Mouse (Mus musculus) heart, embryonic 11.5 days (tissue): ENCODE results near the gene Eefsec. TPM values are rescaled to one million over a fixed set of nuclear protein-coding genes. Genes with fewer than 3 reads are reported as not detected.

Experiments used
- ATAC-seq: fragments of 200-750 bp; cut with Nextera tagmentation; replicated peaks from 2 replicates; pipeline ENCODE4 v1.8.0; 2017; ENCODE audit warnings: moderate library complexity; ENCODE audit not compliant: insufficient number of reproducible peaks, low FRiP score, low TSS enrichment
- H3K27ac ChIP-seq: fragments of 300-500 bp; sonication (generic); 2 replicates; pipeline ENCODE4 v1.5.1; 2014; ENCODE audit warnings: mild to moderate bottlenecking, low read depth, low read length
- H3K27me3 ChIP-seq: fragments of 300-500 bp; sonication (generic); 2 replicates; pipeline ENCODE4 v1.6.1; 2014; ENCODE audit warnings: mild to moderate bottlenecking, low read length, mixed read lengths; ENCODE audit not compliant: control insufficient read depth, insufficient read depth
- H3K36me3 ChIP-seq: fragments of 300-500 bp; sonication (generic); 2 replicates; pipeline ENCODE4 v1.6.1; 2014; ENCODE audit warnings: mild to moderate bottlenecking, low read length, moderate library complexity, mixed read lengths; ENCODE audit not compliant: control insufficient read depth, insufficient read depth
- H3K4me1 ChIP-seq: fragments of 300-500 bp; sonication (generic); 2 replicates; pipeline ENCODE4 v1.6.1; 2014; ENCODE audit warnings: low read length; ENCODE audit not compliant: control insufficient read depth, insufficient read depth
- H3K4me2 ChIP-seq: fragments of 300-500 bp; sonication (generic); 2 replicates; pipeline ENCODE4 v1.6.1; 2014; ENCODE audit warnings: mild to moderate bottlenecking, moderate library complexity
- H3K4me3 ChIP-seq: fragments of 300-500 bp; sonication (generic); 2 replicates; pipeline ENCODE4 v1.5.1; 2014; ENCODE audit warnings: low read depth, low read length
- H3K9ac ChIP-seq: fragments of 300-500 bp; sonication (generic); 2 replicates; pipeline ENCODE4 v1.6.1; 2014; ENCODE audit warnings: mild to moderate bottlenecking, low read depth, low read length, moderate library complexity
- H3K9me3 ChIP-seq: fragments of 300-500 bp; sonication (generic); replicated peaks from 2 replicates; pipeline ENCODE4 v1.6.1; 2016; ENCODE audit warnings: low read length; ENCODE audit not compliant: control insufficient read depth
- WGBS: fragments of 180-500 bp; shearing (Covaris S2); extraction: QIAGEN DNeasy Blood & Tissue Kit; methylation state at CpG from one replicate; pipeline ENCODE4 v1.1.7; 2014; ENCODE audit not compliant: insufficient replicate concordance; 5-methylcytosine and 5-hydroxymethylcytosine counted together
- polyA plus RNA-seq: library from polyadenylated mRNA; unstranded; fragments of >200 nt; fragmentation: Nextera tagmentation; extraction: Ambion mirVana; gene quantifications from 2 replicates; pipeline ENCODE4 v1.2.1, GENCODE M21; 2014

The Eefsec gene
- polyA plus RNA-seq, 1 experiment from 2014 or later = 29.1 TPM

GRCm38 (mm10) chr6:88343485-88344450 is 102.6 kb downstream of the Eefsec start:
- Histone ChIP-seq H3K9ac (no peak overlapping the region), H3K4me1 (peaks cover 8% of the 10 kb centered on the region), H3K27ac (peak overlapping the region; percentile 70; the same call in 1 of the 2 replicates), H3K27me3 (no peaks in the 10 kb centered on the region), H3K4me2 (no peak overlapping the region), H3K36me3 (no peaks in the 10 kb centered on the region), H3K4me3 (no peak overlapping the region), H3K9me3 (no peaks in the 10 kb centered on the region)
- ATAC-seq = peak; percentile 68; the same call in 1 of the 2 replicates
- 42% methylated on average over 7 of the region's 7 CpGs for WGBS

GRCm38 (mm10) chr6:88342965-88343364 is 103.4 kb downstream of the Eefsec start:
- no peaks in the 10 kb centered on the region for H3K27me3 ChIP-seq
- no peak overlapping the region for H3K4me3 ChIP-seq
- WGBS = 72% methylated on average over 3 of the region's 3 CpGs
- peaks cover 8% of the 10 kb centered on the region for H3K4me1 ChIP-seq
- H3K36me3 ChIP-seq = no peaks in the 10 kb centered on the region
- no peak for ATAC-seq
- no peak overlapping the region for H3K27ac ChIP-seq
- H3K4me2 ChIP-seq = no peak overlapping the region
- no peaks in the 10 kb centered on the region for H3K9me3 ChIP-seq
- no peak overlapping the region for H3K9ac ChIP-seq

- H3K36me3 ChIP-seq = no peaks in the 10 kb centered on the region
- ATAC-seq = no peak
- no peak overlapping the region for H3K4me3 ChIP-seq
- WGBS = 89% methylated on average over 3 of the region's 3 CpGs
- no peak overlapping the region for H3K27ac ChIP-seq
- no peaks in the 10 kb centered on the region for H3K9me3 ChIP-seq
- H3K9ac ChIP-seq = no peak overlapping the region
- H3K4me1 ChIP-seq = peaks cover 8% of the 10 kb centered on the region
- no peak overlapping the region for H3K4me2 ChIP-seq
- no peaks in the 10 kb centered on the region for H3K27me3 ChIP-seq
Measured at GRCm38 (mm10) chr6:88341182-88341581, 105.2 kb downstream of the Eefsec start.

GRCm38 (mm10) chr6:88340761-88341160 is 105.6 kb downstream of the Eefsec start:
- Histone ChIP-seq H3K27me3 (no peaks in the 10 kb centered on the region), H3K9ac (no peak overlapping the region), H3K4me1 (peaks cover 8% of the 10 kb centered on the region), H3K27ac (no peak overlapping the region), H3K36me3 (no peaks in the 10 kb centered on the region), H3K4me3 (no peak overlapping the region), H3K4me2 (no peak overlapping the region), H3K9me3 (no peaks in the 10 kb centered on the region)
- ATAC-seq = no peak
- 89% methylated on average over 7 of the region's 7 CpGs for WGBS

GRCm38 (mm10) chr6:88329336-88329735 is 117.0 kb downstream of the Eefsec start:
- no peak overlapping the region for H3K27ac ChIP-seq
- 0 out of 2 replicates have a peak, but pooled peaks cover 2% of the 10 kb centered on the region for H3K9me3 ChIP-seq
- ATAC-seq = no peak
- H3K4me3 ChIP-seq = no peak overlapping the region
- H3K36me3 ChIP-seq = peaks cover 3% of the 10 kb centered on the region; the same call in 1 of the 2 replicates
- no peak overlapping the region for H3K9ac ChIP-seq
- H3K27me3 ChIP-seq = no peaks in the 10 kb centered on the region
- H3K4me2 ChIP-seq = no peak overlapping the region
- H3K4me1 ChIP-seq = peaks cover 6% of the 10 kb centered on the region

GRCm38 (mm10) chr6:88321879-88322278 is 124.5 kb downstream of the Eefsec start:
- Histone ChIP-seq H3K36me3 (no peaks in the 10 kb centered on the region), H3K9ac (no peak overlapping the region), H3K4me1 (peaks cover 14% of the 10 kb centered on the region), H3K4me3 (no peak overlapping the region), H3K4me2 (no peak overlapping the region), H3K27me3 (no peaks in the 10 kb centered on the region), H3K9me3 (no peaks in the 10 kb centered on the region), H3K27ac (no peak overlapping the region)
- WGBS = 28% methylated on average over 7 of the region's 7 CpGs
- ATAC-seq = no peak

GRCm38 (mm10) chr6:88321253-88321652 is 125.1 kb downstream of the Eefsec start:
- WGBS = 71% methylated on average over 5 of the region's 5 CpGs
- H3K9ac ChIP-seq = no peak overlapping the region
- H3K36me3 ChIP-seq = no peaks in the 10 kb centered on the region
- no peak overlapping the region for H3K27ac ChIP-seq
- H3K4me1 ChIP-seq = peaks cover 14% of the 10 kb centered on the region
- H3K4me3 ChIP-seq = no peak overlapping the region
- ATAC-seq = no peak
- H3K4me2 ChIP-seq = no peak overlapping the region
- no peaks in the 10 kb centered on the region for H3K9me3 ChIP-seq
- H3K27me3 ChIP-seq = no peaks in the 10 kb centered on the region

- Histone ChIP-seq H3K9ac (no peak overlapping the region), H3K36me3 (no peaks in the 10 kb centered on the region), H3K9me3 (no peaks in the 10 kb centered on the region), H3K4me1 (peaks cover 14% of the 10 kb centered on the region), H3K4me3 (no peak overlapping the region), H3K27ac (no peak overlapping the region), H3K27me3 (no peaks in the 10 kb centered on the region), H3K4me2 (no peak overlapping the region)
- no peak for ATAC-seq
- WGBS = 11% methylated on average over 1 of the region's 1 CpGs
Measured at GRCm38 (mm10) chr6:88319735-88320134, 126.6 kb downstream of the Eefsec start.

GRCm38 (mm10) chr6:88315295-88315694 is 131.0 kb downstream of the Eefsec start:
- H3K9me3 ChIP-seq = no peaks in the 10 kb centered on the region
- 39% methylated on average over 2 of the region's 2 CpGs for WGBS
- no peaks in the 10 kb centered on the region for H3K27me3 ChIP-seq
- no peaks in the 10 kb centered on the region for H3K36me3 ChIP-seq
- H3K9ac ChIP-seq = no peak overlapping the region
- no peak overlapping the region for H3K4me3 ChIP-seq
- peaks cover 14% of the 10 kb centered on the region for H3K4me1 ChIP-seq
- no peak overlapping the region for H3K4me2 ChIP-seq
- H3K27ac ChIP-seq = no peak overlapping the region
- ATAC-seq = no peak
